Mouse (Mus musculus) CD4-positive, CD25-positive, alpha-beta regulatory T cell, adult 4 months (primary cell): ENCODE data around the gene Vangl2. TPM values are rescaled to one million over a fixed set of nuclear protein-coding genes. Genes with fewer than 3 reads are reported as not detected.
A peak's percentile ranks its signal among the peaks of the same experiment; 100 is the strongest.
"Not testable (repeated sequence)": the region's sequence is repeated elsewhere in the genome, so short reads cannot be mapped to it uniquely, and the experiment has no call there.

ENCODE experiments used
- ATAC-seq: one replicate; pipeline ENCODE4 v1.8.0; 2017
- polyA plus RNA-seq, 2 experiments: library from polyadenylated mRNA; unstranded; fragments of 100-300 nt; shearing (Covaris generic); gene quantifications; one replicate each; pipeline ENCODE4 v1.2.1; 2017

Vangl2 gene
- polyA plus RNA-seq, 2 experiments from 2014 or later = 0.67 to 1.2 TPM

DNA sequence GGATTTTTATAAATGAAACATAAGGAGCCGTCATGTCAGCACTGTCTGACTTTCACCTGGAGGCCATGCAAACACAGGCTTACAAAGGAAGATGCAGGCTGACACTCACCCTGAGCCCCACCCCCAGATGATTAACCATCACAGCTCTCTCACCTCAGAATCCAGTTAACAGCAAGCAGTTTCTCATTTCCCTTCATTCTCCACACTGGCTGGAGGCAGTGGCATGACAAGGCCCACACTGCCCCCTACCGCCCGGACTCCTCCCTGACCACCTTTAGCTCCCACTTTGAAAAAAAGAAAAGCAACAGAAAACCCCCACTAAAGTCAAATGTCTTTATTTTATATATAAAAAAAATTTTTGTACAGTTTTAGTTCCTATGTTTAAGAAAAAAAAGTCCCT, 27.6 kb downstream of the Vangl2 start:
- peak; percentile 99 for ATAC-seq

DNA sequence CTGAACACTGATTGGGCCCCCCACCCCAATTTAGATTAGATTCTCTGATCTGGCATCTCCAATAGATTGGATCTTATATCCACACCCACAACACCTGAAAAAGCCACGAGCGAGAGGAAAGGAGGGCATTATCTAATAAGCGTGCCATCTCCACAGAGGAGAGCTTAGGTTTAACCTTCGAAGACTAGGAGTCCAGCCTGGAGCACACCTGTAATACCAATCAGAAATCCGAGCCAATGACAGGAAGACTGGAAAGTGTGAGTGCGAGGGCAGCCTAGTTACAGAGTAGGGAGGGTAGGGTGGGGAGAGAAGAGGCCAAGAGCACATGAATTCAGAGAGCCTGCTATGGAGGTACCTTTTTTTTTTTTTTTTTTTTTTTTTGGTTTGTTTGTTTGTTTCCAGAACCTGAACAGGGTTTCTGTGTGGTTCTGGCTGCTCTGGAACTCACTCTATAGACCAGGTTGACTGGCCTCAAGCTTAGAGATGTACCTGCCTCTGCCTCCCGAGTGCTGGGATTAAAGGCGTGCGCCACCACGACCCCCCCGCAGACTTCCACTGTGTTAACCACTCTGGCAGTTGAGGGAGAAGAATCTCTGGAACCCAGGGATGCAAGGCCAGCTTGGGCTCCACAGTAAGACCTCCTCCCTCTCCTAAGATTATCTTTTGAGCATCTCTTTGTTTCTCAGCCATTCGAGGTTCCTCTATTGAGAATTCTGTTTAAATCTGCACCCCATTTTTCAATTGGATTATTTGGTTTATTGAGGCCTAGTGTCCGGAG, 29.2 kb downstream of the Vangl2 start:
- no peak for ATAC-seq

DNA sequence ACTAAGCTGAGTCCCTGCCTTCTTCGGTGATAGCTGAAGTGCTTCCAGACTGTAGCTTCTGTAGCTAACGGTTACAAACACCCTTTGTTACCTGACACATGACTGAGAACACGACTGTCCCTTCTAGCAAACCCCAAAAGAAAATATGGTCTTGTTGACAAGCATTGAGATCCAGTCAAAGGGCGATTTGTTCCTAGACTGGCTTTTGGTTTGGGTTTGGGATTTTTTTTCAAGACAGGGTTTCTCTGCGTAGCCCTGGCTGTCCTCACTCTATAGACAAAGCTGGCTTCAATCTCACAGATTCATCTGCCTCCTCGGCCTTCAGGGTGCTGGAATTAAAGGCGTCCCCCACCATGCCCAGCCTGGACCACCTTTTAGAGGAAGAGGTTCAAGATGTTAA, 31.5 kb downstream of the Vangl2 start:
- ATAC-seq = no peak

DNA sequence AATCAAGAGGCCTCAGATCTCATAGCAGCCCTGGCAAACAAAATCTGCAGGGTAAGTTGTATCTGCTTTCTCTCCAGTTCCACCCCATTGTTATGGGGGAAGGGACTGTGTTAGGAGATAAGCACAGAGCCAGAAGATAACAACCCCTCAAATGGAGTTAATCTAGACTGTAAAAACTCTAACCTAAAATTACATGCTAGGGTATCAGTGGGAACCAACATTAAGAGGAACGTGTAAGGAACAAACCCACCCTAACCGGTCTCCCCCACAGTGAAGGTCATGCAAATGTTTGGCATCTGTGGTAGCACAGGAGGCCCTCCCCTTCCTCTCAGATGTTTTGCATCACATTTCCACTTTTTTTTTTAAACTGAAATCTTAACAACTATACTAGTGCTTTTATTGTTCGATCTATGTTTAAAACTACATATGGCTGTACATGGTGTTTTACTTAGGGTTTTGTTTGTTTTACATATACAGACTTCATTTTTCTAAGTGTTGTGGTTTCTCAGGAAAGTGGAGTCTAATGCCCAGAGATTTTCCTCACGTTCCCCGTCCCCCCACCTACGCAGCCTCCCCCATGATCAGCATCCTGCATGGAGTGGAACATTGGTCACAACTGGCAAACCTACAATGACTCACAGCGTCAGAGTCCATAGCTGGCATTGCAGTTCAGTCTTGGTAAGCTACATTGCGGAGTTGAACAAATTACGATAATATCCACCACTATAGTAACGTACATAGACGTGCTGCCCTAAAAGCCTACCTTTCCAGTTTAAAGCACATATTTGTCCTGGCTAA, 33.1 kb downstream of the Vangl2 start:
- no peak for ATAC-seq

DNA sequence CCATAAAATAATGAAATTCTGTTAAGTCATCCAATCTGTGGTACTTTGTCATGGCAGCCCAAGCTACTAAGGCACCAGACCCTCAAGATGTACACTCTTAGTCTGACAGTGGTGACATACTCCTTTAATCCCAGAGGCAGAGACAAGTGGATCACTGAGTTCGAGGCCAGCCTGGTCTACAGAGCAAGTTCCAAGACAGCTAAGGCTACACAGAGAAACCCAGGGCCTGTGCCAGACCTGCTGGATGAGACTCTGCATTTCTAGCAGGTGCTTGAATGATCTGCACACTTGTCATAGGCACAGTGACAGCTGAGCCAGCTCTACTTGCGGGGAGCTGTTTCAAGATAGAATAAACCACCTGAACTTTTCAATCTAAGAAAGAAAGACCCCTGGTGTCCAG, 33.7 kb downstream of the Vangl2 start:
- ATAC-seq = no peak

DNA sequence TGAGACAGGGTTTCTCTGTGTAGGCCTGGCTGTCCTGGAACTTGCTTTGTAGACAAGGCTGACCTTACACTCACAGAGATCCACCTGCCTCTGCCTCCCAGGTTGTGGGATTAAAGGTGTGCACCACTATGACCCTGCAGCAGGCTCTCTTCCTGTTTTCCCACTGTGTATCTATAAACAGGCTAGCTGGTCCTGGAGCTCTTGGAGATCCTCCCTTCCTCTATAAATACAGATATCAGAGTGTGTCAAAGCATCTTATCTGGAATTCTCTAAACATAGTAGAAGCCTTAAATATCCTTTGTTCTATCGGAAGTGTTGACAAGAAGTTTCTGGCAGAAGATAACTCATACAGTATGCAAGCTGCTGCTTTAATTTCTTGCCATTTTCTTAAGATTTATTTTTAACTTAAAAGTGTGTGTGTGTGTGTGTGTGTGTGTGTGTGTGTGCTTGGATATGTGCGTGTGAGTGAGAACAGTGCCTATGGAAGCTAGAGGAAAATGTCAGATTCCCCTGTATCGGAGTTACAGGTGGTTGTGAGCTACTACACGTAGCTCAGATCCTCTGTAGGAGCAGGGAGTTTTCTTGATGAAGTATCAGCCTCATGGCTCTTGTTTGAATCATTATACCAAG, 35.2 kb downstream of the Vangl2 start:
- ATAC-seq = no peak

DNA sequence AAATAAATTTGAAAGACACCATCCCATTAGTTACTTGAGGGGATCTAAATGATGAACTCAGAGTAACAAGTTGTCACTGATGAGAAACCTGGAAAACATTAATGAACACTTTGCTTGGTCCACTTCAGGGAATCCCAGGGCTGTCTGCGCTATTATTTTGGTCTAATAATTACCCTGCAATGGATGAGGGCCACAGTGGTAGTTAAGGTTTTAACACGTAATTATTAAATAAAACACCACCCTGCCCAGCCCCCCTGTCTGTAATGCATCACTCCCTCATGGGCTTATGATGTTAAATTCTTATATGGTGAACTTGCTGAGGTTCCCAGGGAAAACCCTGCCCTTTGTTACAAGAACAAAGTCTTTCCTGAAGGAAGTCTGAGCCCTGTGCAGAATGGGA, 36.4 kb downstream of the Vangl2 start:
- no peak for ATAC-seq

DNA sequence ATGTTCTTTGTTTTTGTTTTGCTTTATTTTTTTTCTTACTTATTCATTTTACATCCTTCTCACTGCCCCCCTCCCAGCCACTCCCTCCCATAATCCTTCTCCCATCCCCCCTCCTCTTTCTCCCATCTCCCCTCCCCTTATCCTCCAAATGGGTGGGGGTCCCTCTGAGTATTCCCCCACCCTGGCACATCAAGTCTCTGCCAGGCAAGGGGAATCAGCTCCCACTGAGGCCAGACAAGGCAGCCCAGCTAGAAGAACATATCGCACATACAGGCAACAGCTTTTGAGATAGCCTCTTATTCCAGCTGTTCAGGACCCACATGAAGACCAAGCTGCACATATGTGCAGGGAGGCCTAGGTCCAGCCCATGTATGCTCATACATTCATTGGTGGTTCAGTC, 44.1 kb downstream of the Vangl2 start:
- ATAC-seq = no peak

DNA sequence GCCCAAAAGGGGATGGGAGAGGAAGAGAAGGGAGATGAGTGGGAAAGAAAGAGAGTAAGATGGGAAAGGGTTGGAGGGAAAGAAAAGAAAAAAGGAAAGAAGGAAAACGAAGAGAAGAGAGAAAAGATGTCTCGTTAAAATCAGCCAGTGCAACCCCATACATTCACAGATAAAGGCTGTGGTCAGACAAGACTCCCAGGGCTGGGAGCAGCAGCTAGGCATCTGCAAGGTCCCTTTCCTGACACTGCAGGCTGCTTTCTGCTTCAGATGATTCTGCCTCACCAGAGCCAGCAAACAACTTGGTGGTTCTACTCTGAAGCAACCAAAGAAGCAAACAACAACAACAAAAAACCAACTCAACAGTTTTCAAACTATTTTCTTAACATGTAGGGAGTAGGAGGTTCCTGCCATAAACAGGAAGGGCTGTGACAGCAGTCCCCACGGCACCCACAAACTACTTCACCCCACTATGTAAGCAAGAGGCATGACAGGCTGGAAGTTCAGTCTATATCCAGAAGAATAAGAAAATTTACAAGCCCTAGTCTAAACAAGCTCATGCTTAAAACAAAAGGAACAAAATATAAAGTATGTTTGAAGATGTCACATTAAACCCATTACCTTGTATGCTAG, 44.8 kb downstream of the Vangl2 start:
- ATAC-seq = peak; percentile 71

DNA sequence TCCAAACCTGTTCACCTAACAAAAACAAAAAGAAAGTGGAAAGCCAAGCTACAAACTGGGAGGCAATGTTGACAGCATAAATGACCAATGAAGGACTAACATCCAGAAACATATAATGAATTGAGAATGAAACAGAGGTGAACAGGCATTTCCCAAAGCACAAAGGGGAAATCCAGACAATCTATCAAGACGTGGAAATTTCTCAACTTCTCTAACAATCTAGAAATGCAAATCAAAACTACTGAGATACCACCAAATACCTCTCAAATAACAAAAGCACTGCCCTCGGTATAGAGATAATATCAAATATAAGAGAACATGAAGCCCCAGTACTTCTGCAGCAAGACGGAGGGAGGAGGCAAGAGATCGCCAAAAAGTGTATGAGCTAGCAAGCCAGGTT, 45.5 kb downstream of the Vangl2 start:
- peak; percentile 24 for ATAC-seq

DNA sequence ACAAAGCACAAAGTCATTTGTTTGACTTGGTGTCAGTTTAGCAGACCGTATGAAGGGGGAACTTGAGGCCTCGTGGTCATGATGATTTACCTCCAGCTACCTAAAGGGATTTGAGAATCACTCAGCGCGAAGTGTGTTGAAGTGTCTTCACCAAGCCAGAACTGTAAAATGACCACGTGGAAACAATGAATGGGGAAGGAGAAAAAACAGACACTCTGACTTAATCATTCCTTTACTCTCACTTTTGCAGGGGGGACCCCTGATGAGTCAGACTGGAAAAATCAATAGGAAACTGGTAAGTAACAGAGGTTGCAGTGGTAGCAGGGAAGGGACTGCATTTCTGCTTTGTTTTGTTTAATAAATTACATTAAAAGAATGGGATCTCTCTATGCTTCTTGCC, 46.1 kb downstream of the Vangl2 start:
- ATAC-seq = peak; percentile 60

DNA sequence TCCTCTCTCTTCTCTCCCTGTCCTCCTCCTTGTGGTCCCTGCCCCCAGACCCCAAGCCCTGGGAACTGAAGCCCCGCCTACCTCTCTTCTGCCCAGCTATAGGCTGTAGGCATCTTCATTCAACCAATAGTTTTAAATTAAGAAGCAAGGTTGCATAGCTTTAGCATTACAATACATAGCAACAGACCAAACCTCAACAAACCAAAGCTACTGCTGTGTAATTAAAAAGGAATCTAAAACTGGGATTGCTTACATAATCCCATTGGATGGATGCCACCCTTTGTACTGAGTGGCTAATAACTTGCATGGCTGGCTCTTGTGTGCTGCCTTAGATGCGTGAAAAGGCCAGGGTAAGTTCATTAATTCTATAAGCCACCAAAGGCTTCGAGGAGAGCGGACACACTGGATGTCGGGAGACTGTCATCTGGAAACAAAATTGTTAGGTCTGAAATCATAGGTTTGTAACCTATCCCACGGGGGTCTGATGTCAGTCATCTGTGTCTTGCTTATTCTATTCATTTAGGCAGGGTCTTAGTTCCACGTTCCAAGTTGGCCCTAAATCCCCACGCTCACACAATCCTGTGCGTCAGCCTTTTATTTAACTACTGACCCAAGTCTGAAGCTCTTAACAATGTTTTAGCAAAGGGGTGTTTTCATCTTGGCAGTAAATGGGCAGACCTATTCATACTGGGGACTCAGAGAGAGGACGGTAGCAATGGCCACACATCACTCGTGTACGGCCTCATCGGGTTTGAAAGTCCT, 48.1 kb downstream of the Vangl2 start:
- no peak for ATAC-seq

DNA sequence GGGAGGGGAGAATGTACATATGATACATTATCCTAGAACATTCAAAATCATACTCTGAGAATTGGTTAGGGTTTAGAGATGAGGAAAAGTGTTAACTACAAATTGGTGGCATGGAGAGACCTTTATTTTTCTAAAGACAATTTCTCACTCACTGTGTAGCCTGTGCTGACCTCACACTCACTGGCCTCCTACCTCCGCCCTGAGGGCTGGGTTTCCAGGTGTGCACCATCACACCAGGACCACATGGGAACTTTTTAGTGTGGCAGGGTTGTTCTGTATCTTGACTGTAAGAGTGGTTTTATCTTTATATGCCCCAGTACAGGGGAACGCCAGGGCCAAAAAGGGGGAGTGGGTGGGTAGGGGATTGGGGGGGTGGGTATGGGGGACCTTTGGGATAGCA, 50.4 kb downstream of the Vangl2 start:
- ATAC-seq = no peak

DNA sequence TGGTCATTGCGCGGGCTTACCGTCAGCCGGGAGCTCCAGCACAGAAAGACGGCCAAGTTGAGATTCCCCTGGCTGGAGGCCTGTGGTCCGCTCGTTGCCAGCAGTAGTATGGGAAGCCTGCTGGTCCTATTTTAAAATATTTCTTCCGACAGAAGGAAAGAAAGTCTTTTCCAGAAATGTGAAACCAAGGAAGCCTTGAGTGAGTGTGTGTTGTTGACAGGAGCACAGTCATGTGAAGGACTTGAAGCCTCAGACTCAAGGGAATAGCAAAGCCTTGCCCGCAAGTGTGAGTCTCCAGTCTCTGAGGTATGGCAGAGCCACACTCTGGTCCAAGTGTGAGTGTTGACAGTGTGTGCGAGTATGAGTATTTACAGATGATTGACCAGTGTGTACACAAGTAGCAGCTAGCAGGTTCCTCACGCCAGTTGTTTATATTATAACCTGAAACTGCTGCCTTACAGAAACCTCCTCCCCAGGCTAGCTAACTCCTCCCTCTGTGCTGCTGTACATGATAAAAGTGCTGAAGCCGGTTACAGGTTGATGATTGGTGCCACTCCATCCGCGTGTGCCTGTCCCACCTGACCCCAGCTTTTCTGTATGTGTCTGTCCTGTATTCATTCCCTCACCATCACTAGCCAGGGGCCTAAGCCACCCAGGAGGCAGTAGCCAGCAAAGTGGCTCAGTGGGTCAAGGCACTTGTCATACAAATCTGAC, 51.3 kb downstream of the Vangl2 start:
- no peak for ATAC-seq

DNA sequence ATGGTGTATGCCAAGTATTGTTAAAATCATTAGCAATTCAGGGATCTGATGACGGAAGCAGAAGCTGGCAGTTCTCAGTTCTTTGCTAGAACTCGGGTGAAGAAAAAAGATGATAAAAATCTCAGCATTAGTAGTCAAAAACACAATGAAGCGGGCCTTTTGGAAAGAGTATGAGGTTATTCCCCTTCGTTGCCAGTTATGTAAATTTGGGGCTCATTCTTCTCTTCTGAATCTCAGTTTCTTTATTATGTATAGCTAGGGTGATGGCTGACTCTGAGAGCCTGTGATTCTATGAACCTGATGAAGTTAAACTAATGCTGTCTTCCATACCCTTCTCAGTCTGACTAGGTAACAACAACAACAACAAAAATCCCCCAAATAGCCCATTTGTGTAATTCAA, 52.4 kb downstream of the Vangl2 start:
- peak; percentile 89 for ATAC-seq

DNA sequence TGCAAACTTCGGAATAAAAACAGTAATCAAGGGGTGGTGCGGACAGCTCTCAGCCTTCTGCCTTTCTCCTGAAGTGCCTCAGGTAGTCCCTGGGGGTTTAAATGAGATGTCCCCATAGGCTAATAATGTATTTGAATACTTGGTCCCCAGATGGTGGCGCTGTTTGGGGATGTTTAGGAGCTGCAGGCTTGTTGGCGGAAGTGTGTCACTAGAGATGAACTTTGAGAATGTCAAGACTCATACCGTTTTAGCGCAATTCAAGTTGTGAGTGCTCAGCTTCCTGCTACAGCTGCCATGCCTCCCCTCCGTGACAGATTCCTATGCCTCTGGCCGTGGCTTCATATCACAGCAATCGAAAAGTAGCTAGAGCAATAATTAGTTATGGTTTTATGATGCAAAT, 52.9 kb downstream of the Vangl2 start:
- peak; percentile 77 for ATAC-seq

DNA sequence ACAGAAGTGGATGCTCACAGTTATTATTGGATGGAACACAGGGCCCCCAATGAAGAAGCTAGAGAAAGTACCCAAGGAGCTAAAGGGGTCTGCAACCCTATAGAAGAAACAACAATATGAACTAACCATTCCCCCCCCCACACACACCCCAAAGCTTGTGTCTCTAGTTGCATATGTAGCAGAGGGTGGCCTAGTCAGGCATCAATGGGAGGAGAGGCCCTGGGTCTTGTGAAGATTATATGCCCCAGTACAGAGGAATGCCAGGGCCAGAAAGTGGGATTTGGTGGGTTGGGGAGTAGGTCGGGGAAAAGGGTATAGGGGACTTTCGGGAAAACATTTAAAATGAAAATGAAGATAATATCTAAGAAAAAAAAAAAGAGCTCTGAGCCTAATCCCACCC, 53.9 kb downstream of the Vangl2 start:
- ATAC-seq = not testable (repeated sequence)

DNA sequence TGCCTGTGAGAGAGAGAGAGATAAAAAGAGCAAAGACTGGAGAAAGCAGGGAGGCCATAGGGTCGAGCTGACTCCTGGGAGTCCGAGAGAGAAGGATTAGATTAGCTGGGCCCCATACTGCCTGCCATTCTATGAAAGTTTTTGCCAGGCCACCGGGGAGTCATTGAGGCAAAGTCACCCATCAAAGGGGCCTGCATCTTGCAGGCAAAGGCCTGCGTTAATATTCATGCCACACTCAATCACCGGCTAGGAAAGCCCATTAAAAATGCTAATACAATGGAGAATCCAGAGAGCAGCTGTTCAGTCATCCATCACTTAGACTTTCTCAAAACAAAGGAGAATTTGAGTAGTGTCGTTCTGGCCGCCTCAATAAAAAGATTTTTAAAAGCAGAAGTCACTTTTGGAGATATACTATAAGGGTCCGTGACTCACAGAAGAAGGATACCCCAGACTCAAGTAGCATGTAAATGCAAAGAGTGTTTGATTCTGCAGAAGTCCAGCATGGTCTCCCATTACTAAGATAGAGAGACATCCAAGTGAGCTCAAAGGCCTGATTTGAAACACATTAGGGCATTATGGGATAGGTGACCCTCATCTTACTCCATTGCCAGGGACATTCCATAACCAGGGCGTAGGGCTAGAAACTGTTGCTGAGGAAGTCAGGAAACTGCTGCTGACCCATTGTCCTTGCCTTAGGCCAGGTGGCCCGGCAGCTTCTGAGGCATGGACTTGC, 57.2 kb downstream of the Vangl2 start:
- ATAC-seq = no peak

DNA sequence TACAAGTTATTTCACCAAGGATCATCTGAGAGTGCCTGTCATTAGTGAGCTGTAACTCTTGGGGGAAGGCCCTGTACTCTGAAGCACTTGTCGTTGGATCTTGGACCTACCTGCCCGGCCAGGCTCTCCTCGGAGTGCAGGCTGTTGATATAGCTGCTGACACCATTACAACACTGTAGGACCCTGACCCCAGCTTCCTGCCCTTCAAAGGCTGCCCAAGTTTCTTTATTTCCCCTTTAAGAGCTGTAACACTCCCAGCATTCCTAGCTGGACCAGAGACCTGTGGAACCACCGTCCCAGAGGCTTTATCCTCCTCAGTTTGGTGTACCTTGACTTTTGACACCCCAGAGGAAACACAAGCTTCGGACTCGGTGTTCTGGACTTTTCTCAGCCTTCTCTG, 59.0 kb downstream of the Vangl2 start:
- no peak for ATAC-seq

DNA sequence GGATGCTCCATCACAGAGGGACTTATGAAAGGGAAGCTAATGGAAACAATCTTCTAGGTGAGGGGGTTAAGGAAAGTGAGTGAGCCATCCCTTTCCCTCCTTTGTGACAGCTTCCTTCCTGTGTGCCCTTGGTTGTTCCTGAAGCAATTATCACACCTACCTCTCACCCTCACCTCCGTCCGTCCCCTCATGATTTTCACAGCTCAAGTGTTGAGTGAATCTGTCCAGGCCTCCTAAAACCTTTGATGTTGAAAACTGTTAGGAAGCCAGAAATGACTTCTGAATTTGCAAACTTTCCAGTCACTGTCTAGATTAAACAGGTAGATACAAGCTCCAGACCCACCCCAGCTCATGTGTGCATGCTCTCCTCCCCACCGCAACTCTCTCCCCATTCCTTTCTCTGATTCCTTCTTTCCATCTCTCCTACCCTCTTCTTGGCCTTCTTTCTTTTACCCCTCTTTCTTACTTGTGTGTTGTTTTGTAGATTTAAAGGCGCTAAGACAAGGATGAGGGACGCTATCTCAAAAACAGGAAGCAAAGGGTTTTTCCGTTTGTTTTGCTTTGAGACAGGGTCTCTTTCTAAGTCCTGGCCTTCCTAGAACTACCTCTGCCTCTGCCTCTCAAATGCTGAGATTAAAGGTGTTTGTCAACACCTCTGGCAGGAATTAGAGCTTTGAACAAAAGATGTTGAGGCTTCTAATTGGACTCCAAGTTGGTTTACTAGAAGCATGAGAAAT, 62.0 kb downstream of the Vangl2 start:
- peak; percentile 49 for ATAC-seq
